Mouse (Mus musculus) brain, embryonic 14.5 days (tissue): ENCODE data around the gene Chad.

ENCODE experiments used
- CTCF ChIP-seq: fragments of 200-500 bp; IDR thresholded peaks from 2 replicates; pipeline ENCODE4 v1.5.1; 2012; ENCODE audit warnings: inconsistent platforms, mild to moderate bottlenecking, moderate library complexity, borderline replicate concordance; ENCODE audit not compliant: insufficient read depth, insufficient read length; ENCODE audit errors: extremely low read depth
- POLR2A ChIP-seq: fragments of 200-500 bp; IDR thresholded peaks from 2 replicates; pipeline ENCODE4 v1.6.1; 2012; ENCODE audit warnings: mild to moderate bottlenecking, inconsistent platforms, borderline replicate concordance; ENCODE audit not compliant: poor library complexity, insufficient read depth, insufficient read length, severe bottlenecking; ENCODE audit errors: extremely low read depth

DNA sequence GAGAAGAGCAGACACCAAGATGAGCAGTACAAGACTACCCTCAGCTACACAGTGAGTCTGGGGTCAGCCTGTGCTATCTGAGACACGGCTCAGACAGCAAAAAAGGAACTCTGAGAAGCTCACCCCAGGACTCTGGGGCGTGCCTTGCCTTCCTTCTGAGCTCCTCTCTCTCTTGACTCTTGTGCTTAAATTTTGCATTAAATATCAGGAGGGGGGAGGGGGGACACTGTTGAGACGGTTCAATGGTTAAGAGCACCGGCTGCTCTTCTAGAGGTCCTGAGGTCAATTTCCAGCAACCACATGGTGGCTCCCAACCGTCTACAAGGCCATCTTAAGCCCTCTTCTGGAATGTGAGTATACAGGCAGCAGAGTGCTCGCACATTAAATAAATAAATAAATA, 22.7 kb downstream of the Chad start:
- no peak for TF ChIP-seq CTCF
- TF ChIP-seq POLR2A = no peak
